Mouse (Mus musculus): Measurements from ENCODE around the gene Irgm1.
"Not testable (repeated sequence)": the region's sequence is repeated elsewhere in the genome, so short reads cannot be mapped to it uniquely, and the experiment has no call there.

Gene Irgm1

GRCm38 (mm10) chr11:48871201-48871772 is at the start of gene Irgm1:
Irgm1 (minus strand) TSS chr11:48871683.
- no peak for DNase-seq (ENCODE audit: low read depth, low spot score)

GRCm38 (mm10) chr11:48918380-48918779 is 46.9 kb upstream of the Irgm1 start:
- DNase-seq (ENCODE audit: low read depth, low spot score), result no peak

- DNase-seq (ENCODE audit: low read depth, low spot score), result no peak
These were observed 42.1 kb upstream of the Irgm1 start for GRCm38 (mm10) chr11:48913611-48914010.

DNA sequence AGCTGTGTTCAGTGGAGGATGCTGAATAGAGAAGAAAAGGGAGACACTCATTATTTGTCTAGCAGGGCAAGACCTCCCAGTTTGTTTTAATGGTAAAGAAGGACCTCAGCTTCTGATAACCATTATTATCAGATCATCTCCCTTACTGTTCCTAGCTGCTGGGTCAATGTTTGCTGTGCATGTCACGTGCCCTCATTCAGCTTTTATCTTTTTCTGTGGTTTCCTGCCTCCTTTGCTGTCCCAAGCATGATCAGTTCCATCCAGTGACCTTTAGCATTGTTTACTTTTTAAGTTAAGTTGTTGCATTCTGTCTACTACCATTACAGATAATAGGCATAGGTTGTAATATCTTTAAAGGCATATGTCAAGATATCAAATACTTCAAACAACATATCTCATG is 37.0 kb upstream of the Irgm1 start:
- DNase-seq (ENCODE audit: low read depth, low spot score), result no peak

- DNase-seq (ENCODE audit: low read depth, low spot score), result no peak
These were observed 30.5 kb upstream of the Irgm1 start, which contains the start of gene Gm5431 for GRCm38 (mm10) chr11:48902021-48902420. Gm5431 (minus strand) TSS chr11:48902214.

GRCm38 (mm10) chr11:48901567-48901930 is 30.1 kb upstream of the Irgm1 start:
- DNase-seq (ENCODE audit: low read depth, low spot score), result not testable (repeated sequence)

DNA sequence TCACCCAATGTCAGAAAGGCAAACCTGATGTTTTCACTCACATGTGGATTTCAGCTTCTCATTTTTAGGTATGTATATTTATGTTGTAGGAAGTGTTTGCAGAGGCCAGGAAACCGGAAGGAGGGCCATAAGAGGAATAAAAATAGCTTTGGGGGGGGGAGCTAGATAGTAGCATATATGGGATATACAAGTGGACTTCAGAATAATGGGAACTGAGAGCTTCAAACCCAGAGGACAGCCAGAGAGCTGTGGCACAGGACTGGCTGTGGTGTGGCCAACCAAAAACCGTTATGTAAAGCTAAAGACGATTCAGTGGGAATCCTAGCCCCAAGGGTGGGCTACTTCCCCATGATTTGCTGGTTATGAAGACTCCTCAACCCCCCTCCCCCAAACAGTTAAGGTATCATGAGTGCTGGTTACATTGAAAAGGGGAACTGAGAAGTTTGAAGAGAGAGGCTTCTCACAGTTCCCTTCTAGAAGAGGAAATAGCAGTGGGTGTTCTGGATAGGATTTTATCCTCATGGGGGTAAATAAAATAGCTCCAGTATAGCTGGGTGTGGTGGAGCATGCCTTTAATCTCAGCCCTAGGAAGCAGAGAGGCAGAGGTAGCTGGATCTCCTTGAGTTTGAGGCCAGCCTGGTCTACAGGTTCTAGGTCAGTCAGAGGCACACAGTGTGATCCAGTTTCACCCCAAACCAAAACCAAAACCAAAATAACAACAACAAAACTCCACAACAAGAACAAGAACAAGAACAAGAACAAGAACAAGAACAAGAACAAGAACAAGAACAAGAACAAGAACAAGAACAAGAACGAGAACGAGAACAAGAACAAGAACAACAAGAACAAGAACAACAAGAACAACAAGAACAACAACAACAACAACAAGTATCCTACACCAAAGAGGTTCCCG is 29.4 kb upstream of the Irgm1 start:
- not testable (repeated sequence) for DNase-seq (ENCODE audit: low read depth, low spot score)

DNA sequence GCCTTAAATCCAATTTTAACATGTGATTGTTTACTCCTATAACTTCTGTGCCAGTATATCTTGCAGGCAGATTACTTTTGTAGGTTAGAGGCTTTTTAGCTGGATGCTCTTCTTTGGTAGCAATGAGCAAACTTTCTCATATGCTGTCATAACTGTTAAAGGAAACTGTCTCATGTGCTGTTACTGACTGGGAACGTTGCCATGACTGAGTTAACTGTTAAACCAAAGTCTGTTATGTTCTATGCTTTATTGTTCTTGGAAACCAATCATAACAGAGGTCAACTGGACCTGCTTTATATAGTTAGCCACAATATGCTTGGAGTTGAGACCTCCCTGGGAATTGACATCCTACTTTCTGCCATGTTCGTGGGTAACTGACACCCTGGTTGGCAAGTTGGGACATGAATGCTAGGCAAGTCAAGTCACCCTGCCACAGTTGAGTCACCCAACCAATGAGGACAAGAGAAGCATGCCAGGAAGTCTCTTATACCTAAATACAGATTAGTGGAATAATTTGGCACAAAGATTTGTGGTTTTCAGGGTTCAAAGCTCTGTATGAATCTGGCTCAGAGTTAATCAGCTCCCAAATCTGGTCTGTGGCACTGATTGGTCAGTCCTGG is 27.4 kb upstream of the Irgm1 start:
- no peak for DNase-seq (ENCODE audit: low read depth, low spot score)

DNA sequence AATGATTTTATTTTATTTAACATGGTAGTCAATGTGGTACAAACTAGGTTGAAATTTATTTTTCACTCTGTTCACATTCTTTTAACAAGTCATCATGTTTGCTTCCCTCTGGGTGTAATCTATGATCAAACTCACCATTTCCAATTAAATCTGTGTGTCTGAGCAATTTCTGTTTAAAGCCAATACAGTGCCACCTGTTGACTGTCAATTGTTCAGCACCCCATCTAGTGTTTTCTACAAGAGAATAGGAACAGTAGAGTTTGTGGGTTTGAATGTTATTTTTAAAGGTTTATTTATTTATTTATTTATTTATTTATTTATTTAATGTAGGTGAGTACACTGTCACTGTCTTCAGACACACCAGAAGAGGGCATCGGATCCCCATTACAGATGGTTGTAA is 5.2 kb upstream of the Irgm1 start:
- DNase-seq (ENCODE audit: low read depth, low spot score), result no peak

DNA sequence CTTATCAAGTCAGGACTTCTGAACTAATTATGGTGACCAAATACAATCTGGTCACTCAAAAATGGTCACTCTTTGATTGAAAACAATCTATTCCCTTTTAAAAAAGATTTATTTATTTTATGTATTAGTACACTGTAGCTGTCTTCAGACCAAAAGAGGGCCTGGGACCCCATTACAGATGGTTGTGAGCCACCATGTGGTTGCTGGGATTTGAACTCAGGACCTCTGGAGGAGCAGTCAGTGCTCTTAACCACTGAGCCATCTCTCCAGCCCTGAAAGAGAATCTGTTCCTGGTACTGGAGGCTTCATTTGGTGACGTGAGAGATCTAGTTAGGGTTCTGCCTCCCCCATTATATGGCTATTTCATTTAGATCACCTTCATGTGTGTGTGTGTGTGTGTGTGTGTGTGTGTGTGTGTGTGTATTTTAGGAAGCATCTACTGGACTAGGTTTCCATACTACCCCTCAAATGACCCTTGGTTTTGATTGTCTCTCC is 3.9 kb upstream of the Irgm1 start:
- DNase-seq (ENCODE audit: low read depth, low spot score), result not testable (repeated sequence)

GRCm38 (mm10) chr11:48874465-48874864 is 3.0 kb upstream of the Irgm1 start:
- no peak for DNase-seq (ENCODE audit: low read depth, low spot score)

- no peak for DNase-seq (ENCODE audit: low read depth, low spot score)
These were observed 2.3 kb upstream of the Irgm1 start for GRCm38 (mm10) chr11:48873591-48874290.

- no peak for DNase-seq (ENCODE audit: low read depth, low spot score)
These were observed 1.3 kb upstream of the Irgm1 start for GRCm38 (mm10) chr11:48872695-48873300.

DNA sequence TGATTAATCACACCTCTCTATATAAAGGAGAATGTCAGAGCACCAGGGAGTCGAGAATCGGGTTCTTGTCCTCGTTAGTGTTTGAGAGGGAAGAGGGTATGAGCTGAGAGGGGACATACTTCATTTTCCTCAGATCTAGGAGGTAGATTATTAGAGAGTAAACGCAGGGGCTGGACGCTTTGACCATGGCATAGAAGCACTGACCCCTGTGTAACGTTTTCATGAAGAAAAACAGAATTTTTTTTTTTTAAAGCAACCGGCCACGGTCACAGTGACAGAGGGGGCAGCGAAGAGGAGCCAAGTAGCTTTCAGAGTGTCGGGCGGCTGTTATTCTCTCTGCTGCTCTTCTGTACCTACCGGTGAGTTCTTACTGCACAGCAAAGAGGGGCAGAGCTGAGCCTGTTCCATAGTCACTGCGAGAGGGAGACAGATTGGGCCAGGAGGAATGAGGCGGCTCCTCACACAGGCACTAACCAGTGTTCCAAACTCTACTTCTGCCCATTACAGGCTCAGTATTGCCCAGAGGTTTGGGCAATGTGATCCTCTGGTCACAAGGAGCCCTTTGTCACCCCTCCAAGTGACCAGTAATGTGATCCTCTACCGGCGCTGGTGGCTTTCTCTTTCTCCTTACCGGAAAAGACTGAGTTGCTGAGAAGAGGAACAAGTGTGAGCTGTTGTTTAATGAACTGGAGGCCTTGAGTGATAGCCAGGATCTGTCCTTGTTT is 496 bp upstream of the Irgm1 start:
- no peak for DNase-seq (ENCODE audit: low read depth, low spot score)

DNA sequence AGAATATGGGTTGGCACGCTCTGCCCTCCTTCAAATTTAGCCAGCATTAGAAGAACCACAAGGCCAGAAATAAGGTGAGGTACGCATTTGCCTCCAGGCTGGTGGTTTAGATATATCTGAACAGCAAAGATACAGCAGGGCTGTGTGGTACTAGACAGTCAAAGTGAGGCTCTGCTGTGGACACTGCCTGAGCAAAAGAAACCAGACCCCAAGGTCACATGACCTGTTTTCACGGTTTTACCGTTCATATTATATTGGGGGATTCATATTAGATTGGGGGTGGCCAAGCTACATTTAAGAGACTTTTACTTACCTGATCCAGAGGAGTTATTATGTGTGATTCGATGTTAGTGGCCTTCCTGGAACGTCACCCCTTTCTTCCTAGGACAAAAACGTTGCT is 702 bp downstream of the Irgm1 start:
- no peak for DNase-seq (ENCODE audit: low read depth, low spot score)

DNA sequence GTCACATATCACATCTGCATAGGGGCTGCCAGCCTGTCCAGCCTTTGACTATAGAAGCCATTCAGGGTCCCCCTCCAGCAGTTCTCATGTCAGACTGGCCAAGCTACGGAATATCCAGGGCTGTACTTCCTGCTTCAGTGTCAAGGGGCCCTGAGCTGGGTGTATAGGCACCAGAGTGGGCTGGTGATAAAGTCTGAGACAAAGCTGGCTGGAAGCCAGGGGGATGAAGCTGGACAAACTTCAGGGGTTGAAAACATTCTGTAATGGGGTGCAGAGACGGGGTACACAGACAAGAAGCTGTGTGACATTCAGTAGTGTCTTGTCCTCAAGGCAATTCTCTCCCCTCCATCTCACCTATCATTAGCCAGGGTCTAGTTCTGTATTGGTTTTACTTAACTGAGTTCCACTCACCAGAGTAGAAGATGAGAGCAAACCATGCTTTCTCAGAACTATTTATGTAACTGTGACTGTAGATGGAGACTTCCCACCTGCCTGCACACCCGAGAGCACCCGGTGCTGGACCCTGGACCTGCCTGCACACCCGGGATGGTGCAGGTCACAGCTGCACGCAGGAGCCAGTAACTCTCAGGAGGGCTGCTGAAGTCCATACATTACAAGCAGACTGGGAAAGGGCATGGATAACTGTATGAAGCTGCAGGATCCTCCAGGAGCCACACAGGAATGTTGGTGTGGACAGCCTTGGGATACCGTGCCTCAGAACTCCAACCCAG is 1.9 kb downstream of the Irgm1 start:
- DNase-seq (ENCODE audit: low read depth, low spot score), result no peak

DNA sequence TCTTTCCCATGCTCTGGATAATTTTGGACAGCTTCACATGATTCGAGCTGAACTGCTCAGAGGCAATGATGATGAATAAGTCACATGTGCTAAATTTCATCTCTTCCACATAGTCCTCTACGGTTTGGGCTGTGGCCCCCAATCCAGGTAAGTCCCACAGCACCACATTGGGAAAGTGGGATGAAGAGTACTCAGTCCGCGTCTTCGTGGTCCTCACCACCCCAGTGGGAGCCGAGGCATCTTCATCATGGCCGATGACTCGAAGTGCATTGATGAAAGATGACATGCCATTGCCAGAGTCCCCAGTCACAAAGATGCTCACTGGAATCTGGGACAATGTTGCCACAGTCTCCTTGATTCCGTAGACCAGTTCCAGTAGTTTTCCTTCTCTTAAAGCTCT is 5.0 kb downstream of the Irgm1 start:
- DNase-seq (ENCODE audit: low read depth, low spot score), result no peak

DNA sequence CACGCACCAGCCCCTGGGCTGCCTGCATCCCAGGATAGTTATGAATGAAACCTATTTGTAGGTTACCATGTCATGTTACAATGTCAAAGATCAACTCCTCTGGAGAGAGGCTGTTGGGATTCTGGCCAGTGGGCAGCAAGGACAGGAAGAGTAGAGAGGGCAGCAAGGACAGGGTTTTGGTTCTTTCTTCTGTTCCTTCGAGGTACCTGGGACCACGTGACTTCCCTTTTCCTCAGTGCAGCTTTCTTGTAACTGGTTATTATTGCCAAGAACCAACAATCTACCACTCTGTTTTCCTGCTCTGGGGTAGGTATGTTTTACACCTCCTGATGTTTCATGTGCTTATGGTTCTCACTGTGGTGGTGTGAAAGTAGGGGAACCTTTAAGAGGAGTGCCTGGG is 7.7 kb downstream of the Irgm1 start:
- DNase-seq (ENCODE audit: low read depth, low spot score), result no peak

GRCm38 (mm10) chr11:48862784-48863319 is 8.6 kb downstream of the Irgm1 start:
- DNase-seq (ENCODE audit: low read depth, low spot score), result no peak

- peak; percentile 62 for DNase-seq (ENCODE audit: low read depth, low spot score)
These were observed 12.5 kb downstream of the Irgm1 start for GRCm38 (mm10) chr11:48859014-48859413.
